Mouse (Mus musculus) G1E (cell line): ENCODE measurements around the gene Cacna1a.

ENCODE experiments used
- CTCF ChIP-seq: IDR thresholded peaks from 2 replicates; pipeline ENCODE4 v1.5.1; 2012; ENCODE audit warnings: low read depth, low read length, inconsistent platforms, mixed read lengths
- GATA1 ChIP-seq: IDR thresholded peaks from 2 replicates; pipeline ENCODE4 v1.6.1; 2012; ENCODE audit warnings: borderline replicate concordance, low read length, inconsistent platforms, mixed read lengths
- POLR2AphosphoS5 ChIP-seq: IDR thresholded peaks from 2 replicates; pipeline ENCODE4 v1.6.1; 2012; ENCODE audit warnings: low read depth, low read length, inconsistent platforms; ENCODE audit not compliant: insufficient replicate concordance

DNA sequence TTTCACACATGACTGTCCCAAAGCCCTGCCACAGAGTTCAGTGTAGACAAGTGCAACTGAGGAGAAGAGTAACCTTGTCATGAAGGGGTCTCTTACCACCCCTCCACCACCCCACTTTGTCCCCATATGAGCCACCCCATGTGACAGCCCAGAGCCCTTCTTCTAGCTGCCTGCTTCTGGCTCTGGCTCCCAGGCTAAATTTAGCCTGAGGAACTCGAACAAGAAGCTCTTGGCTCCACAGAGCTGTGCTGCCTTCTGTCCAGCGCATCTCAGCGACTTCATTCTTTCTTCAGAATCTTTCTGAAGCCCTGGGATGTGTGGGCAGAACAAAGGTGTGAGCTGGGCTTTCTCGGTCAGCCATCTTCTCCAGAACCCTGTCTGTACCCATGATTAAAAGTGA, 141.3 kb downstream of the Cacna1a start:
- TF ChIP-seq GATA1: no peak
- no peak for TF ChIP-seq CTCF
- no peak for TF ChIP-seq POLR2AphosphoS5
